Mouse (Mus musculus): ENCODE data around the gene Polq. TPM values are rescaled to one million over a fixed set of nuclear protein-coding genes. Genes with fewer than 3 reads are reported as not detected.

The Polq gene
- total and polyA plus RNA-seq, 3 experiments, result 13.6 to 17.2 TPM; not detected in 1

DNA sequence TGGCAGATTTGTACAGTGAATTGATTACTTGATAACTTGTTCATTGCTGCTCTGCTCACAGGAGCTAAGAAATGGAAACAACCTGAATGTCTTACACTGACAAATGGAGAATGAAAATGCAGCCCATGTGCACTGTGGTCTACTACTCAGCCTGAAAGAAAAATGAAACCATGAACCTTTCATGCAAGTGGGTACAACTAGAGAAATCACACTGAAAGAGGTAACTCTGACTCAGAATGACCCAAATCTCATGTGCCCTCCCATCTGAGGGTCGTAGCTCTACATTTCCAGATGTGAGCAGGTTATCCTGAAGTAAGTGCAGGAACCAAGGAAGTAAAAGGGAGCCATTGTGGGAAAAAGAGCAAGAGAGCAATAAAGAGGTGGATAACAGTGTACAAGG is 27.8 kb upstream of the Polq start:
- no peak for DNase-seq (ENCODE audit: low read depth, low spot score)
- Histone ChIP-seq H3K27me3 (ENCODE audit: control insufficient read depth in 1 of 2, insufficient read depth in 2 of 2, low read length in 2 of 2) (peaks cover 0 to 3% of the 10 kb centered on the region in 2 experiments; a peak in 1 of 4 replicates), H3K4me1 (ENCODE audit: control insufficient read depth in 1 of 2, insufficient read depth in 2 of 2, low read length in 2 of 2) (peaks cover 2 to 6% of the 10 kb centered on the region in 2 experiments), H3K36me3 (ENCODE audit: control insufficient read depth in 1 of 2, insufficient read depth in 2 of 2, low read length in 2 of 2) (peaks cover 0 to 3% of the 10 kb centered on the region in 2 experiments; a peak in 2 of 4 replicates), H3K27ac (ENCODE audit: control insufficient read depth, low read depth, low read length) (no peak overlapping the region), H3K9ac (ENCODE audit: control insufficient read depth, low read depth, low read length, poor library complexity, severe bottlenecking) (no peak overlapping the region), H3K79me2 (ENCODE audit: control insufficient read depth, insufficient read depth, low read length, poor library complexity) (no peaks in the 10 kb centered on the region), H3K9me3 (replicated peaks; ENCODE audit: insufficient read depth, low read length) (no peaks in the 10 kb centered on the region), H3K4me3 (ENCODE audit: control insufficient read depth in 1 of 2, insufficient read depth in 1 of 2, low read depth in 2 of 2, low read length in 2 of 2) (no peak overlapping the region)
- TF ChIP-seq MAZ (IDR thresholded peaks at IDR 0.05; ENCODE audit: low read depth, low read length) (no peak), MXI1 (IDR thresholded peaks at IDR 0.05; ENCODE audit: low read depth, low read length) (no peak), UBTF (IDR thresholded peaks at IDR 0.05; ENCODE audit: borderline replicate concordance, insufficient read depth, low read depth, low read length) (no peak), GATA1 (IDR thresholded peaks at IDR 0.05; ENCODE audit: low read depth, low read length) (no peak), ELF1 (IDR thresholded peaks at IDR 0.05; ENCODE audit: low read depth, low read length) (no peak), SMC3 (IDR thresholded peaks at IDR 0.05; ENCODE audit: low read depth, low read length) (no peak), USF2 (IDR thresholded peaks at IDR 0.05; ENCODE audit: borderline replicate concordance in 1 of 2, insufficient read depth in 1 of 2, low read depth in 1 of 2, low read length in 2 of 2) (no peak), MAFK (IDR thresholded peaks at IDR 0.05; ENCODE audit: borderline replicate concordance, low read depth, low read length) (no peak), ZC3H11A (IDR thresholded peaks at IDR 0.05; ENCODE audit: low read depth, low read length) (no peak), KAT2A (conservative IDR thresholded peaks at IDR 0.05; ENCODE audit: low read depth, low read length) (no peak), POLR2A (IDR thresholded peaks at IDR 0.05; ENCODE audit: control insufficient read depth in 1 of 2, insufficient read depth in 1 of 2, low read depth in 1 of 2, low read length in 2 of 2, poor library complexity in 1 of 2) (no peak), MYC (IDR thresholded peaks at IDR 0.05; ENCODE audit: low read depth, low read length) (no peak), SIN3A (IDR thresholded peaks at IDR 0.05; ENCODE audit: low read length) (no peak), HCFC1 (IDR thresholded peaks at IDR 0.05; ENCODE audit: low read depth, low read length) (no peak), RCOR1 (IDR thresholded peaks at IDR 0.05; ENCODE audit: low read depth, low read length) (no peak), ZNF384 (IDR thresholded peaks at IDR 0.05; ENCODE audit: low read depth, low read length) (no peak), BHLHE40 (IDR thresholded peaks at IDR 0.05; ENCODE audit: borderline replicate concordance, low read depth, low read length) (no peak), CHD1 (IDR thresholded peaks at IDR 0.05; ENCODE audit: low read depth, low read length) (no peak)

DNA sequence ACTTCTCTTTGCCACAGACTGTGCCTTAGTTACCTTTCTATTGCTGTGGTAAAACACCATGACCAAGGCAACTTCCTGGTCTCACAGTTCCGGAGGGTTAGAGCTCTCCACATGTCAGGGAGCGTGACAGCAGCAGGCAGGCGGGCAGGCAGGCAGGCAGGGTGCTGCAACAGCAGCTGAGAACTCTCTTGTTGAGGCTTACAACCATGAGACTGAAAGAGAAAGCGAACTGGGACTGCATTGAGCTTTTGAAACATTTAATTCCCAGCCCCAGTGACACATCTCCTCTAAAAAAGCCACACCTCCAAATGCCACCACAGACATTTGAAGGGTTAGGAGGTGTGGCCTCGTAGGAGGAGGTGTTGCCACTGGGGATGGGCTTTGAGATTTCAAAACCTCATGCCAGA is 25.9 kb upstream of the Polq start:
- peak overlapping the region; percentile 13; the same call in 1 of the 2 replicates for H3K27ac ChIP-seq (ENCODE audit: control insufficient read depth, low read depth, low read length)
- peaks cover 0 to 3% of the 10 kb centered on the region in 2 experiments; a peak in 2 of 4 replicates for H3K36me3 ChIP-seq (ENCODE audit: control insufficient read depth in 1 of 2, insufficient read depth in 2 of 2, low read length in 2 of 2)
- H3K27me3 ChIP-seq (ENCODE audit: control insufficient read depth in 1 of 2, insufficient read depth in 2 of 2, low read length in 2 of 2), result no peaks in the 10 kb centered on the region; a peak in 1 of 4 replicates
- DNase-seq (ENCODE audit: low read depth, low spot score), result peak; percentile 77
- no peaks in the 10 kb centered on the region for H3K79me2 ChIP-seq (ENCODE audit: control insufficient read depth, insufficient read depth, low read length, poor library complexity)
- peak overlapping the region; percentile 56 for H3K9ac ChIP-seq (ENCODE audit: control insufficient read depth, low read depth, low read length, poor library complexity, severe bottlenecking)
- peak; percentile 61; the same call in 1 of the 2 replicates for TF ChIP-seq ELF1 (IDR thresholded peaks at IDR 0.05; ENCODE audit: low read depth, low read length)
- TF ChIP-seq MXI1 (IDR thresholded peaks at IDR 0.05; ENCODE audit: low read depth, low read length), result peak; percentile 71
- peak; percentile 32; the same call in 1 of the 2 replicates for TF ChIP-seq HCFC1 (IDR thresholded peaks at IDR 0.05; ENCODE audit: low read depth, low read length)
- TF ChIP-seq TAL1 (IDR thresholded peaks at IDR 0.05; ENCODE audit: low read length), result no peak
- TF ChIP-seq POLR2A (IDR thresholded peaks at IDR 0.05; ENCODE audit: control insufficient read depth in 1 of 2, insufficient read depth in 1 of 2, low read depth in 1 of 2, low read length in 2 of 2, poor library complexity in 1 of 2), result 0 out of 4 replicates have a peak, but pooled peaks of 1 of the 2 experiments have one; percentile 30
- TF ChIP-seq MAFK (IDR thresholded peaks at IDR 0.05; ENCODE audit: borderline replicate concordance, low read depth, low read length), result no peak
- TF ChIP-seq MAX (IDR thresholded peaks at IDR 0.05; ENCODE audit: low read length), result peak; percentile 15; the same call in 1 of the 2 replicates
- no peaks in the 10 kb centered on the region for H3K9me3 ChIP-seq (replicated peaks; ENCODE audit: insufficient read depth, low read length)
- H3K4me1 ChIP-seq (ENCODE audit: control insufficient read depth in 1 of 2, insufficient read depth in 2 of 2, low read length in 2 of 2), result peaks cover 2 to 6% of the 10 kb centered on the region in 2 experiments
- H3K4me3 ChIP-seq (ENCODE audit: control insufficient read depth in 1 of 2, insufficient read depth in 1 of 2, low read depth in 2 of 2, low read length in 2 of 2), result peak overlapping the region; percentile 67 to 74
